Mouse (Mus musculus): ENCODE data around the gene Cope. TPM values are rescaled to one million over a fixed set of nuclear protein-coding genes. Genes with fewer than 3 reads are reported as not detected.

The Cope gene
- polyA plus RNA-seq, 1 experiment from 2014 or later, result 327 TPM

GRCm38 (mm10) chr8:70361484-70362032 lies 59.2 kb downstream of the Cope start:
- 80% methylated on average over 10 of the region's 10 CpGs for WGBS
- Histone ChIP-seq H3K27ac (ENCODE audit: low read depth, low read length) (no peak overlapping the region), H3K4me1 (ENCODE audit: control insufficient read depth, insufficient read depth, low read length) (no peaks in the 10 kb centered on the region), H3K9me3 (ENCODE audit: control insufficient read depth, low read length) (no peaks in the 10 kb centered on the region), H3K27me3 (ENCODE audit: control insufficient read depth, insufficient read depth, low read length) (no peaks in the 10 kb centered on the region), H3K9ac (replicated peaks; ENCODE audit: low read depth, low read length) (no peak overlapping the region), H3K4me3 (ENCODE audit: low read depth, low read length) (no peak overlapping the region), H3K36me3 (ENCODE audit: control insufficient read depth, insufficient read depth, low read length) (no peaks in the 10 kb centered on the region), H3K4me2 (ENCODE audit: low read depth, low read length) (no peak overlapping the region)
- ATAC-seq (ENCODE audit: low read depth), result no peak

Other genes with a start within 250 kb of the Cope start
- 1.3 and 2.1 TPM in 2 replicates for gene Tm6sf2, start 229.6 kb upstream of the Cope start, polyA plus RNA-seq (2014; fragmentation: Nextera tagmentation; extraction: Ambion mirVana)
- gene Hapln4, start 219.1 kb upstream of the Cope start, polyA plus RNA-seq (2014; fragmentation: Nextera tagmentation; extraction: Ambion mirVana), result 0.73 and 0.84 TPM in 2 replicates
- 154 and 176 TPM in 2 replicates for gene Ncan, start 181.6 kb upstream of the Cope start, polyA plus RNA-seq (2014; fragmentation: Nextera tagmentation; extraction: Ambion mirVana)
- gene Nr2c2ap, start 171.2 kb upstream of the Cope start, polyA plus RNA-seq (2014; fragmentation: Nextera tagmentation; extraction: Ambion mirVana), result 22.9 and 35.3 TPM in 2 replicates
- 9.4 and 12.2 TPM in 2 replicates for gene Rfxank, start 163.4 kb upstream of the Cope start, polyA plus RNA-seq (2014; fragmentation: Nextera tagmentation; extraction: Ambion mirVana)
- gene Borcs8, start 163.0 kb upstream of the Cope start, polyA plus RNA-seq (2014; fragmentation: Nextera tagmentation; extraction: Ambion mirVana), result 63.7 and 72.3 TPM in 2 replicates
- 0.27 and 0.72 TPM in 2 replicates for gene Mef2b, start 162.8 kb upstream of the Cope start, polyA plus RNA-seq (2014; fragmentation: Nextera tagmentation; extraction: Ambion mirVana)
- 28.3 and 34.8 TPM in 2 replicates for gene Tmem161a, start 130.2 kb upstream of the Cope start, polyA plus RNA-seq (2014; fragmentation: Nextera tagmentation; extraction: Ambion mirVana)
- 7.6 and 10.0 TPM in 2 replicates for gene Slc25a42, start 90.2 kb upstream of the Cope start, polyA plus RNA-seq (2014; fragmentation: Nextera tagmentation; extraction: Ambion mirVana)
- 77.1 and 78.6 TPM in 2 replicates for gene Sugp2, start 68.3 kb upstream of the Cope start, polyA plus RNA-seq (2014; fragmentation: Nextera tagmentation; extraction: Ambion mirVana)
- gene Armc6, start 68.1 kb upstream of the Cope start, polyA plus RNA-seq (2014; fragmentation: Nextera tagmentation; extraction: Ambion mirVana), result 95.5 and 106 TPM in 2 replicates
- gene Homer3, start 19.7 kb upstream of the Cope start, polyA plus RNA-seq (2014; fragmentation: Nextera tagmentation; extraction: Ambion mirVana), result 16.8 and 25.5 TPM in 2 replicates
- gene Ddx49, start within 50 bp of the Cope start, polyA plus RNA-seq (2014; fragmentation: Nextera tagmentation; extraction: Ambion mirVana), result 44.5 and 45.9 TPM in 2 replicates
- 33.4 and 42.9 TPM in 2 replicates for gene Cers1, start 13.3 kb downstream of the Cope start, polyA plus RNA-seq (2014; fragmentation: Nextera tagmentation; extraction: Ambion mirVana)
- gene Gdf1, start 27.3 kb downstream of the Cope start, polyA plus RNA-seq (2014; fragmentation: Nextera tagmentation; extraction: Ambion mirVana), result 2.1 and 7.5 TPM in 2 replicates
- gene Upf1, start 50.8 kb downstream of the Cope start, polyA plus RNA-seq (2014; fragmentation: Nextera tagmentation; extraction: Ambion mirVana), result 14.4 and 15.0 TPM in 2 replicates
- gene Comp, start 71.0 kb downstream of the Cope start, polyA plus RNA-seq (2014; fragmentation: Nextera tagmentation; extraction: Ambion mirVana), result 0.20 and 0.41 TPM in 2 replicates
- 48.2 and 55.9 TPM in 2 replicates for gene Crtc1, start 137.1 kb downstream of the Cope start, polyA plus RNA-seq (2014; fragmentation: Nextera tagmentation; extraction: Ambion mirVana)
- gene Klhl26, start 174.4 kb downstream of the Cope start, polyA plus RNA-seq (2014; fragmentation: Nextera tagmentation; extraction: Ambion mirVana), result 29.4 and 30.1 TPM in 2 replicates
- gene Tmem59l, start 184.8 kb downstream of the Cope start, polyA plus RNA-seq (2014; fragmentation: Nextera tagmentation; extraction: Ambion mirVana), result 144 and 200 TPM in 2 replicates
- 5.3 and 10.0 TPM in 2 replicates for gene Crlf1, start 190.6 kb downstream of the Cope start, polyA plus RNA-seq (2014; fragmentation: Nextera tagmentation; extraction: Ambion mirVana)
- gene Rex1bd, start 204.2 kb downstream of the Cope start, polyA plus RNA-seq (2014; fragmentation: Nextera tagmentation; extraction: Ambion mirVana), result 152 and 172 TPM in 2 replicates
- gene Uba52, start 208.3 kb downstream of the Cope start, polyA plus RNA-seq (2014; fragmentation: Nextera tagmentation; extraction: Ambion mirVana), result 734 and 750 TPM in 2 replicates
- gene Fkbp8, start 225.2 kb downstream of the Cope start, polyA plus RNA-seq (2014; fragmentation: Nextera tagmentation; extraction: Ambion mirVana), result 303 and 336 TPM in 2 replicates
- gene Kxd1, start 225.4 kb downstream of the Cope start, polyA plus RNA-seq (2014; fragmentation: Nextera tagmentation; extraction: Ambion mirVana), result 50.2 and 51.9 TPM in 2 replicates
- gene Ell, start 236.9 kb downstream of the Cope start, polyA plus RNA-seq (2014; fragmentation: Nextera tagmentation; extraction: Ambion mirVana), result 16.7 and 17.8 TPM in 2 replicates

Data from neural tube, embryonic 14.5 days (tissue).